Mouse (Mus musculus) cerebellum, adult 8-10 months (tissue): ENCODE measurements around the gene C1rb.
"Not testable (repeated sequence)": the region's sequence is repeated elsewhere in the genome, so short reads cannot be mapped to it uniquely, and the experiment has no call there.

Experiments
- DNase-seq: peaks from one replicate; pipeline ENCODE4 v3.0.0; 2022

C1rb gene

DNA sequence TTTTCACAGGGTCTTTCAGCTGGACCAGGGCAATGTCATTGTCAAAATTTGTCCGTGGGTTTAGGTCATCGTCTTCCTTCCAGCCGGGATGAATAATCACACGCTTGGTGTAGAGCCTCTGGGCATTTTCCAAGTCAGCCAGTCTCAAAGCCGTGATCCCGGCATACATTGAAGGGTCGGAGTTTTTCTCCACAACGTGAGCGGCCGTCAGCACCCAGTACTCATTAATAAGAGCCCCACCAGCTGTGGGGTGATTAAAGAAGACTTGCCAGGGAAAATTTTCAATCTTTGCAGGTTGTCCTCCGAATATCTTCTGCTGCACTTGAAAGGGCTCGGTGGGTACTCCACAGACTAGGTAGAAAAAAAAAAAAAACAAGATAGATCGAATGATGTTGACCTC lies 55.5 kb downstream of the C1rb start:
- no peak for DNase-seq

DNA sequence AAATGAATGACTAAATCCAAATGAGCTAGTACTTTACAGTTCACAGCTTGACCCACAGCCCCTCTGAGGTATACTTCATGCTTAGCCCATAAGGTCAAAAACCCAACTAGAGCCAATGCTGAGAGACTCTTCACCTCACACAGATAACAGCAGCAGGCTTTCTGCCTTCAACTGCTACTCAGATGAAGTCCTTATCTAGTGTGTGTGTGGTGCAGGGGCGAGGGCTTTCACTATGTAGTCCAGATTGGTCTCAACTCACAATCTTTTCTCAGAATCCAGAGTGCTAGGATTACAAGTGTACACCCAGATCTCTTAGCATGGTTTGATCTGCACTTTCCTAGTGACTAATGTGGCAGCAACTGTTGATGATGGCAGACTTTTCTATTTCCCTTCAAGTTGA lies 56.1 kb downstream of the C1rb start:
- not testable (repeated sequence) for DNase-seq

DNA sequence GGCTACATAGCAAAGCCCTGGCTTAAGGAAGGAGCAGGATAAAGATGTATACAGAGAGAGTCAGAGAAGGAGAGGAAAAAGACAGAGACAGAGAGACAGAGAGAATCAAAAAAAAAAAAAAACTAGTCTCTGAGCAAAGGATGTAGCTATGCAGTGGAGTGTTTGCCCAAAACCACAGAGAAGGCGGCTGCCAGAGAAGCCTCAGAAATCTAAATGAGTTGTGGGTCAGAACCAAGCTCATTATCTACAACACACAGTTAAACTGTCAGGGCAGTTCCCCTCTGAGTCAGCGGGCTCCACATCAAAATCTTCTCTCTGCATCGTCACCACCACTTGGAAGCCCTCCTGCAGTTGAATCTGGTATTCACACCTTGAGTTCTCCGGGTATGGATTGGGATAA lies 60.7 kb downstream of the C1rb start:
- DNase-seq: no peak
